Mouse (Mus musculus) CD4-positive, CD25-positive, alpha-beta regulatory T cell, adult 4 months (primary cell): ENCODE data around the gene Rnf220. TPM values are rescaled to one million over a fixed set of nuclear protein-coding genes. Genes with fewer than 3 reads are reported as not detected.

Source experiments
- ATAC-seq: one replicate; pipeline ENCODE4 v1.8.0; 2017
- polyA plus RNA-seq, 2 experiments: library from polyadenylated mRNA; unstranded; fragments of 100-300 nt; shearing (Covaris generic); gene quantifications; one replicate each; pipeline ENCODE4 v1.2.1; 2017

The Rnf220 gene
- polyA plus RNA-seq, 2 experiments from 2014 or later: 15.8 to 18.6 TPM

DNA sequence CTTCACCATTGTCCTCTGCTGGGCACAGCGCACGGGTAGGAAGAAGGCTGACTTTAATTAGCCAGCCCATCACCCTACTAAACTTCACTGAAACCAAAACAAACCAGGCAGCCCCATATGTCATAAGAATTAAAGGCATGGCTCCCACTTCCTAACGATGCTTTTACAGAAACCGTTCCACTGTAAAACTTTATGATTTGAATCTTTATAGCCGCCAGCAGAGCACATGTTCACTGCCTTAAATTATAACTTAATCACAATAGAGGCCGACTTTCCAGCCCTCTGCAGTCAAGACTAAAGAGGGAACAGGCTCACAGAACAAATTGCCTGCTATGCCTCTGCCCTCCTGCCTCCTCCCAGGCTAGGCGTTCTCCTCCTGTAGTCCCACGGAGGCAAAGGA is 62.5 kb downstream of the Rnf220 start:
- no peak for ATAC-seq

DNA sequence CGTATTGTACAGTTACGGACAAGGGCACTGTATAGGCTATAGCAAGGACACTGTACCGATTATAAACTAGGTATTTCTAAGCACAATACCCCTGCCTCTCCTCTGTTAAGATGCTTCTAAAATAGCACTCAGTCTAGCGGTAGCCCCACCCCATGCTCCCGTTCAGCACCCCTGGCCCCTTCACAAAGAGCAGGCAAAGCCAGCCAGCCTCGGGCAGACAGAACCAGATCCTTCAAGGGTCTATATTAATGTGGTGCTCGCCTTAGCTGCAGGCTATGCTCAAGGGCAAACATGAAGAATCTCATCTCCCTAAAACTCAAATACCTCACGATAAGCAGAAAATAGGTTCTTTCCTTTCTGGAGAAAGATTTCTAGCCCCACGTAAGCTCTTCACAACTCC is 67.2 kb downstream of the Rnf220 start:
- ATAC-seq: no peak

DNA sequence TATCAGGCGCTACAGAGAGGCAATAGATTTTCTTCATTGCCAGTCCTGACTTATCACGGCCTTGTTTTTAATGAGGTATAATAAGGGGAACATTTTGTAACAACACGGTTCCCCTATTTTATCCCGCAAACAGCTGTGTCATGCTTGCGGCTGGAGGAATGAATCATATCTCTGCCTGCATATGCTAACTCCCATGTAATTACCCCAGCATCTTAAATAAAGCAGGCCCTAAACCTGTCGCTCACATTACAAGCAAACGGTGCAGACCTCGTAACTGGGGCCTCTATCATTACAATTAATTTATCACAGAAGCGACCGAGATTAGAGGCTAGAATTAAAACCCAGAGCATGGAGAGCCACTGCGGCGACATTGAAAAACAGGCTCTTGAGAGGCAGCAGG is 69.3 kb downstream of the Rnf220 start:
- no peak for ATAC-seq

DNA sequence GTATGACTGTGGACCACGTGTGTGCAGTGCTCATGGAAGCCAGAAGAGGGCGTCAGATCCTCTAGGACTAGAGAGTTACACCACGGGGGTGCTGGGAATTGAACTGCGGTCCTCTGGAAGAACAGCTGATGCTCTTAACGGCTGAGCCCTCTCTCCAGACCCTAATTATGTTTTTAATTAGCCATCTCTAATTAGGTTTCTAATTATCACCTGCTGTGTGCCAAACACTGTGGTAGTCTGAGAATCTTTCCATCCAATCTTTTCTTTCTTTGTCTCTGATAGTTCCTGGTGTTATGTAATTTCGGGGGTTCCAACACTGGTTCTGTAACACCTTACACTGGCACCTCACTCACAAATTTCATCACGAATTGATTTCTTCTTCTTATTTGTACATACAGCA is 75.8 kb downstream of the Rnf220 start:
- no peak for ATAC-seq

DNA sequence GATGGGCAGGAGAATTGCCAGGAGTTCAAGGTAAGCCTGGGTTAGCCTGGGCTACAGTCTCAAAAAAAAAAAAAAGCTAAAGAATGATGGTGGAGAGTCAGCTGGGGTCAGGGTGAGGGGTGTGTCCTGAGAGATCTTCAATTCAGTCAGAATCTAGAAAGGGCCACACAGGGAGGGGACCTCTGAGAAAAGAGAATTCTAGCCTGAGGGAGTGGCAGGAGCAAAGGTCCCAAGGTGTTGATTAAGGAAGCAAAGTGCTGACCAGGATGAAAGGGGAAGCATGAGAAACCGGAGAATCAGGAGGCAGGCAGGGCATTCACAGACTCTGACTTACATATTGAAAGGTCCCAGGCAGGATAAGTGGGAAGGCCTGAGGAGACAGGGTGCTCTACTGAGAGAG is 80.0 kb downstream of the Rnf220 start:
- ATAC-seq: no peak

DNA sequence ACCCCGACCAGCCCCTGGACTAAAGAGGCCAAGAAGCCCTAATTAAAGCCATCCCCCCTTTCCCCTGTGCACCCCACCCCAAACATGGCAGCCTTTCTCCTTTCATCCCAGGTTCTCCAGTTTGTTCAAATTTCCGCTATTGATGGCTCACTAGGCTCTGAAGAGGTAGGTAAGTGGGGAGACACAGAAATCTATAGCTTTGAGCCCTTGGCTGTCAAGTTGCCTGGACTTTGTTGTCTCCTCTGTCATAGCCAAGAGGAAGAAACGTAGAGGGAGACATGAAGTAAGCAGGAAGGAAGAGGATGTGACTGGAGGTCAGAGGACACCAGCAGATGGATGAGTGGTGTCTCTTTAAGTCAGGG is 86.8 kb downstream of the Rnf220 start:
- no peak for ATAC-seq

DNA sequence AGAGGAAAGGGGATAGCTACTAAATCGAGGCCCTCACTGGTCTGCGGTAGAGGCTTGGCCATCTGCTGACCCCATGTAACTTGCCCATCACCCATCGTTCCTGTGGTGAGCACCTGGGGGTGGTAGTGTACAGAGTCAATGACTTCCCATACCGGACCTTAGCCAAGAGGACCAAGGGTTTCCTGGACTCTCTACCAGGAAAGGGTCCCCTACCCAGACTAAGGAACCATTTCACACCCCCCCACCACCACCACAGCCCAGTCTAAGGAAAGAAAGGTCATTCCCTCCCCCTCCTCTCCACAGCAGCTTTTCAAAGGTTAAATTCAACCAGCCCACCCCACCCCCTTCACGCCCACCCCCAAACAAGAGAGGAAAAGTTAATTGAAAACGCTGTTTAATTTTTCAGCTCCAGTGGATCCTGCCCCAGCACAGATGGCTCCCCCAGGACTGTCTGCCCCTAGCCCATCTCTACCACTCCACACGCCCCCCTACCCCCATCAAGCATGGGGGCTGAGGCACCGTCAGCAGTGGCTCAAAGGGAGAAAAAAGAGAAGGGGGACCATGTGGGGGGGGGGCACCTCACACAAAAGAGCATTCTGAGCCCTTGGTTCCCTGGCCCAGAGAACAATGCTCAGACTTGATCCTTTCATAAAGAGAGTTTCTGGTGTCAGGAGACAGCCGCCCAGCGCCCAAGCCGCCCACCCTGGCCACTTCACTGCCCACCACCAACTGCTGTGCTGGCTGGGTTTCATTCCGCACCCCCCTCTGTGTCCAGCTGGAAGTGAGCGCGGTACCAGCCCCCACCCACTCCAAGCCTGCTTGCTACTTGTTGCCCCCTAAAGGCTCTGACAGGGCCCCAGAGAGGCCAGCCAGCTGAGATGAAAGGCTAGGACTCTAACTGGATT is 87.5 kb downstream of the Rnf220 start:
- no peak for ATAC-seq

DNA sequence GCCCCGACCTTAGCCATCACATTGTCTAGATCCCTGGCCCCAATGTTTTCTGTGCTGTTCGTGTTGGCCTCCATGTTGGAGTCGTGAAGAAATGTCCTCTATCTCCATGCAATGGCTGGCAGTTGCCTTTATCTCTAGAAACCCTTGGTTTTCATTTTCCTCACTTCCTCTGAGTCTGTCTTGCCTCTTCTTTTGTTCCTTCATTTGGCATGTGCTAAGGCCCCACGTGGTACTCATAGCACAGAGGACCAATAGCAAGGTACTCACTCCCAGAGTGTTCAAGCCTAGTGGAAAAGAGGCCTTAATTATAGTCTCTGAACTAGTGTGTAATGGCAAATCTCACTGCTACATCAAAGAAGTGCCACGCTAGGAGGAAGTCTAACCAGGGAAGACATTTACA is 88.9 kb downstream of the Rnf220 start:
- no peak for ATAC-seq

DNA sequence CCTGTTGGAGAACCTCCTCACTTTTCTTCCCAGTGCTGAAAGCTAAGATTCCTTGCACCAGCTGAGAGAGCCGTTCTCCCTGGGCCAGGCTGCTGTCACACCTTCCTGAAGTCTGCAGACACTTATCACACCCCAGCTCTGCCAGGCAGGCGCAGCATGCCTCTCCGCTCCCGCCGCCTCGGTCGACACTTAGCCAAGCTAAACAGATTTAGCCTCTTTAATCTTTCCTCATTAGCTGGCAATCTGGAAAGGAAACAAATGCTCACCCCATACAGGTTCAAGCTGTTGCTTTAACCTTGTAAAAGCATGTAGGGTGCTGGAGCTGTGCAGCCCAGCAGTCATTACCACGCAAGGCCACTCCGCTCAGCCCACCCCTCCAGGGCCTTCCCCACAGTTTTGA is 90.9 kb downstream of the Rnf220 start:
- ATAC-seq: no peak

DNA sequence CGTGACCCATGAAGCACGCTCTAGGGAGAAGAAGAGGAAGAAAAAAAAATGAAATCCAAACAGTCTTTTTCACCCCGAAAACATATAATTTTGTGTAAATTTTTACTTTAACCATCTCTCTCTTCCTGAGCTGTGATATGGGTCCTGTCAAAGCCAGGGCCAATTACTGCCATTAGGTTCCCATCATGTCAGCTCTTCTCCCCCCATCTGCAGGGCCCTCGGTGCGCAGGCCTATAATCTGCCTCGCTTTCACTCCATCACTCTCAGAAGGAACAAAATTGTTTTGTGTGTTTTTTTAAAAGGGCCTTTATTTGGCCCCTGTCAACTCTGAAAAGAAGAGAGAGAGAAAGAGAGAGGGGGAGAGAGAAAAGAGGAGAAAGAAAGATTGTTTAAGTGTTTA is 91.6 kb downstream of the Rnf220 start:
- ATAC-seq: no peak

DNA sequence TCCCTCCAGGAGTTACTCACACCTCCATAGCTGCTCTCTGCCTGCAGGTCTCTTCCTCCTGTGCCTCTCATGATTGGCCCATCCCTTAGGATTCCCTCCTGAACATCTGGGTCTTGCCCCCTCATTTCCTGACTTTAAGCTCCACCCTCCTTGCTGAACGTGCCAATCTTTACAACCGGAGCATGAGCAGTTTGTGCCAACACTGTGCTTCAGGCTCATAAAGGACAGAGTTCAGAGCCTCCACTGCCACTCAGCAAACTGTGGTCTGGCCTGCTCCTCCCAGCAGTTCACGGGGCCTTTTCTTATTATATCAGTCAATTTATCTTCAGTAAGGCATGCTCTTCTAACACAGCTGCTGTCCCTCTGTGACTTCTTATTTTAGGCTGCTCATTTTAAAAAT is 93.4 kb downstream of the Rnf220 start:
- no peak for ATAC-seq

DNA sequence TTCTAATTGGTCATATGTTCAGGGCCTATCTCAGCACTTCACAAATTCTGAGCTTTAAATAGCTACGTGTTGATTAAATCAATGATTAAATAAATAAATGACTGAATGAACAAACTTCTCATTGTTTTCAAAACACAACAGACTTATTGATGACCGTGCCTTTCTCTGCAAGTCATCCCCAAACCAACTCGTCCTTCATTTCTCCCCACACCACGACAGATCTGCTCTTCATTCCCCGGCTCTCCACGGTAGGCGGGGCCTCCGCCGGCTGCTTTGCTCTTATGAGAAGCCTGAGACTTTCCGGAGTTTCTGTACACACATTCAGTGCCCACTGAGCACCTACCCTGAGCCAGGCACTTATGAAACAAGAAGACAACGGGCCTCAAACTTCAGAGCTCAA is 99.7 kb downstream of the Rnf220 start:
- no peak for ATAC-seq

DNA sequence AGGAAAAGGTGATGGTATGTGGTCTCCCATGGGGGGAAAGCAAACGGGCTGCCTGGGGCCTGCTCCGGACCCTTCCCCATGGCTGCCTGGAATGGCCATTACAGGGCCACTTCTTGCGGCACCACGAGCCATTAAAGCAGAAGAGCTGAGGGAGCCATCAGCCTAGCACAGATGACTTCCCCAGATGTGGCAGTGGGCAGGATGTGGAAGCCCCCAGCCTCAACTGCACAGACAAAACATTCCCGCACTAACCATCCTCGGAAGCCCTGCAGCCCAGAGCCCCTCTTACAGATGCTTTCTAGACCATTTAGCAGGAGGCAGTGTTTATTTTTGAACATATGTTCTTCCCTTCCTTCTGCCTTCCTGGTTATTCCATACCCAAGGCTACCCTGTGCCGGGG is 103.8 kb downstream of the Rnf220 start:
- ATAC-seq: no peak

DNA sequence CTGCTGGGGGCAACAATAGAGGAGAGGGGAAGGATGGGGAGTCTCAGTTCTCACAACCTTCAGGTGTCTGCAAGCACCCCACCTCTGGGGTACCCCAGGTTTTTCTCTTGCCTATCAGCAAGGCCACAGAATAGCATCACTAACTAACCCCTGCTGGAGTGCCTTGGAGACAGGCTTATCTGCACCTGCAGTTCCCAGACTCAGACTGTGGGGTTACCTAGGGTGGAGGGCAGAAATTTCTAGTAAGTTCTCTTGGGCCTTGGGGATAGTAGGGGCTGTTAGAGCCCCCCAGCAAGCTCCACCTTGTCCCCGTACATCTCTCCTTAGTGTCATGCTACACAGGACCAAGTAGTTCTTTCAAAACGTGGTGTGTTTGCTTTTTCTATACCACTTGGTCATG is 104.5 kb downstream of the Rnf220 start:
- ATAC-seq: no peak

DNA sequence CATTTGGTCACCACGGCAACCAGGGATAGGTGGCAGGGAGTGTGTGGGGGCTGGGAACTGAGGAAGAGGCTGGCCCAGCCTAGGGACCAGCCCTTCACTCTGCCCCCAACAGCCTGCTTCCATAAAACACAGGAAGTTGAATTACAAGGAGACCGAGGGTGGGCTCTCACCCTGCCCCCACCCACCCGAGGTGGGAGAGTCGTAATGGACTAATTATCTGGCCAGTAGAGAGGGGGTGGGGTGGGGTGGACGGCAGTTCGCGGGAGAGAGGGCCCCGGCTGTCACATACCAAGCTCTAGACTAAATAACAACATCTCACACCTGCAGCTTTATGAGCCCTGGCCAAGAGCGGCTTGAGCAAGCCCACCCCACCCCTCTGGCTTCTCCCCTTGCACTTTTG is 104.9 kb downstream of the Rnf220 start:
- no peak for ATAC-seq

DNA sequence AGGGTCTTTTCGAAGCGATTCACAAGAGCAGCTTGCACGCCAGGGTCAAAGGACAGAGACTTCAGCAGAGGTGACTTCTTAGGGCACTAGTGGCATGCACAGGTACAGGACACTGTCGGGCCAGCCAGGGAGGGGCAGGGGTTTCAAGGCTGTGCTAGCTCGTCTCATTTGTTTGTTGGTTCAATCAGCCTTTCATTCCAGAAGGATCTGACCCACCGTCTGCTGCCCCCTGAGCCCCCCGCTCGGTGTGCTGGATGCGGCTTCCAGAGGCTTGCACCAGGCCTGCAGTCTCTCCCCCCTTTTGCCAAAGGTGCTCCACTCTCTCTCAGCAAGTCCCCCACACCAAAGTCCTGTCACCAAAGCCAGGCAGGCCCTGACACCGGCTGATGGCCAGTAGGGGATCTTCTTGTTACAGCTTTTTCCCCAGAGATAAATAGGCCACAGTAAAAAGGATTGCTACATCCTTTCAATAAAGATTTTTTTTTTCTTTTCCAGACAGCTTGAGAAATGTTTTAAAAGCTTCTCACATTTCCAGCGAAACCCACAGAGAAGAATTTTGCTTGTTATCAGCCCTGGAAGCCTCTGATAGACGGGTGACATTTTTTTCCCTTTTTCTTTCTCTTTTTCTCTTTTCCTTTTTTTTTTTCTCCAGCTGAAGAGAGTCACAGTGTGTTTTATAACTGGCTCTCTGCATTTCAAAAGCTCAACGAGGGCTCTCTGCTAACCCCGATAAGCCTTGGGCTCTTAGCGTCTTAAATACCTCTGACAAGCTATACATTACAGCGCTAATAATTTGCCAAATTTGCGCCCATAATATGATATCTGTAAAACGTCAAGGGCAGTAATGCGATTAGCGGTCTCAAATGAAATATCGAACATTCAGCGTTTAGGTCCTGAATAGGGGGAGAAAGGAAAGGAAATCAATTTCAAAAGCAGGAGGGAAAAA is 105.7 kb downstream of the Rnf220 start:
- no peak for ATAC-seq

DNA sequence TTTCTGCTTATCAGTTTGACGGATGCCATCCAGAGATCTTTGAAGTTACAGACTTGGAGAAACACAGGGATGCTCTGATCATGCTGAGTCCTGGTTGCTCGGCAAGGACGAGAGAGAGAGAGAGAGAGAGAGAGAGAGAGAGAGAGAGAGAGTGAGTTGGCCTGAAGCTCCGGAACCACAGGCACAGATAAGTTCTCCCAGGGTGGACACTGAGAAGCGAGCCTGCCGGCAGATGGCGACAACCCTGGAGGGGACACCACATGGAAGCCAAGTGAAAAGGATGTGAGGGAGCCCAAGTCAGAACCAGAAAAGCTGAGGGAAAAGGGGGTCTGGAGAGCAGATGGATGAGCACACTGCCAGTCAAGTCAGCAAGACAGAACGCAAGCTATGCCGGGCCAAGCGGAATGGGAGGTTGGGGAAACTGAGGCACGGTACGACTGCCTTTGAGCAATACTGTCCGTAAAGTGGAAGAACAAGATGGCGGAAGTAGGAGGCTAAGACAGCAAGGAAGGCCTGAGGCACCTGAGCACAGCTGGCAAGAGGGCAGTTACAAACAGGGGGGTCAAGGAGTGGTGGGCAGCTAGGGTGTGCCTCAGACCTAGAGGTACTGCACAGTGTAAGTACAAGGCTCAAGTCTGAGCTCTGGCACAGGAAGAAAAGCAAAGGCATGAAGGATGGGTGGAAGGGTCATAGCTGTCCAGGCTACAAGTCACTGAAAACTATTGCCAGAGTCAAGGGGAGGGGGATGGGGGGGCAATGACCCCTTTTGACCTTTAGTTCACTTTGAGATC is 107.4 kb downstream of the Rnf220 start:
- no peak for ATAC-seq

DNA sequence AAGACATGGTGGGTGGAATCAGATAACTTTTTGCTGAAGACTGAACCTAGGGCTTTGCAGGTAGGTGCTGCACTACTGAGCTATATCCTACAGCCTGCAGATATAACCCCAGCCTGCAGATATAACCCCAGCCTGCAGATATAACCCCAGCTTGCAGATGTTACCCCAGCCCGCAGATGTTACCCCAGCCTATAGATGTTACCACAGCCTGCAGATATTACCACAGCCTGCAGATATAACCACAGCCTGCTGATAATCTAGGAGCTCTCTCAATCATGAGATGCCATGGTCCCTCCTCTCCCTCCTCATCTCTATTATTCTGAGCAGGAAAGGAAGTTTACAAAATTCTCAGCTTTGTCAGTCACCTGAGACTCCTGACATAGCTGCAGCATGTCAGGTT is 111.6 kb downstream of the Rnf220 start:
- ATAC-seq: no peak

DNA sequence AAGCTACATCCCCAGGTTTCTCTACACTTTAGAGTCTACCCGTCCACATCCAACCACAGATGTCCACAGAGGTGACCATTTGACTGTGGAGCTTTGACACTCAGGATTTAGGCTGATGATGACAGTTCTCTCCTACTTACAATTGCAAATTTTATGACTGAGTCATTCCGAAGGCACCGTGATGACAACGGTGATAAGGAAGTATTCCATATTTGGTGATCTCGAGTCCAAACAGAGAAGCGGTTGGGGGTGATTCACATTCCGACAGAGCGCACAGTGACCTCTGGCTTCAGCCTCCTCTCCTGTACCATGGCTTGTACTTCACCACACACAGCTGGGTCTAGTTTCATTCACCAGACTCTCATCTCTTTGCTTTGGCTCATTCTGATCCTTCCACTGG is 115.0 kb downstream of the Rnf220 start:
- no peak for ATAC-seq

DNA sequence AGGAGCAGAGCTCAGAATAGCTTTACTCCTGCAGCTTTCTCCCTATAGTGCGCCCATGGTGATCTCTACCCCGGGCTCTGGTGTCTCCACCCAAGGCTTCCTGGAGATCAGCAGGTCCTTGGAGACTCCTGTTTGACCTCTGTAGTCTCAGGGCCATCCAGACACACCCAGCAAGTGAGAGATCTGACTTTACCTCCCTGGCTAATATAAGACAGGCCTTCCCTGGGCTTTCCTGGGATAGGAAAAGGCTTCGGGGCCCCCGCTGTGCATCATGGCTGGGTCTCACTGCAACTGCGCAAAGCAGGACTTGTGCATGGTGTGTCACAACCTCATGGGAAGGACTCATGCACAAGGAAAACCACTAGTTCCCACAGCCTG is 116.3 kb downstream of the Rnf220 start:
- ATAC-seq: no peak

DNA sequence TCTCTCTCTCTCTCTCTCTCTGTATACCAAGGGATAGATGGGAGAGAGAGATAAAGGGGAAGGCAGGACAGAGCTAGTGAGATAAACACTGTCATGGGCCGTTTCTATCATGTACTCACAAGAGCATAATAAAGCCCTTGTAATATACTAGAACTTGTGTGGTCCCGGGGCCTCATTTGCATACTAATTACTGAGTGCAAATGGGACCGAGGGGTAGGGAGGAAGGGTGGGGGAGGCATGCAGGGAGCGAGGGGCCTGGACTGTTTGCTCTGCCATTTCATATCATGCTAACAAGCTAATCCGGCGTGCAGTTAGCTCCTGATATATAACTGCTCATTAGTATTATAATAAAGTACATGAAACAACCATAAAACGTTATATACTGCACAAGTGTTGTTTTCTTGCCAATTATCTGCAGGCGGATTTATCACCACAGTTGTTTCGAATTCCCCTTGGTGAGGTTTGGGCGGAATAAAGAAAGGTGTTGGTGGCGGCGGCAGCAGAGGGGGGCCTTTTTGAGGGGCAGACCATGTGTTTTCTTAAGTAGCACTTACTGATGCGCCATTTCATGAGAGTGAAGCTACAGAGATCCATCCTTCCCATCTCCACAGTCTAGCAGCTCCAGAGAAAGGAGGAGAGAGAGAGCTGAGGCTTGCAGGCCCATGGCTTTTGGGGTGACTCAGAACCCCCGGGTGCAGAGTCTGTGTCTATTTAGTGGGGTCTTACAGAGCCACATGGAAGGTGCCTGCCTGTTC is 116.9 kb downstream of the Rnf220 start:
- no peak for ATAC-seq

DNA sequence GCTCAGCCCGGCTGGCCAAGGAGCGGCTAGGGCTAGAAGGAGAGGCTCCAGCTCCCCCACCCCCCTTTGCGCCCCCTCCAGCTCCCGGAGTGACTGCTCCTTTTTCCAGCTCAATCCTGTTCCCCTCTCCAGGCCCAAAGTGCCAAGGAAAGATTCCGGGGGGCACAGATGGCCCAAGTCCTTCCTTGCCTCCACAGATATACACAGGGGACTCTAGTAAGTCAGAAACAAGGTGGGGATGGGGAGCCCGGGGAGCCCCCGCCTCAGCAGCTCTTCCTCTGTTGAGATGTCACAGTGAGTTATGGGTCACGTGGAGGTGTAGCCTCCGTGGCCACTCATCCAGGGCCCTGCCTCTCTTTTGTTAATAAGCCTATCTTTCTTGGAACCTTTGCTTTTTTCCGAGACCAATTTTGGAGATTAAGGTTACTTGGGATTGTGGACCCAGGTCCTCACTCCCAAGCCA is 122.7 kb downstream of the Rnf220 start:
- no peak for ATAC-seq
